Mouse (Mus musculus): Measurements from ENCODE around the gene Rassf2. TPM values are rescaled to one million over a fixed set of nuclear protein-coding genes. Genes with fewer than 3 reads are reported as not detected.

The Rassf2 gene
- polyA plus RNA-seq, 1 experiment, result 35.7 TPM

- Histone ChIP-seq H3K27ac (ENCODE audit: control insufficient read depth, insufficient read depth, low read depth, low read length, poor library complexity) (no peak overlapping the region), H3K4me3 (replicated peaks; ENCODE audit: control insufficient read depth, low read depth, low read length) (no peak overlapping the region), H3K4me1 (ENCODE audit: control insufficient read depth, insufficient read depth, low read length) (no peaks in the 10 kb centered on the region; the same call in 1 of the 2 replicates)
- WGBS, result 9% methylated on average over 17 of the region's 17 CpGs
- TF ChIP-seq POLR2A (IDR thresholded peaks at IDR 0.05; ENCODE audit: borderline replicate concordance, control insufficient read depth, low read depth, low read length), result no peak
- TF ChIP-seq CTCF (IDR thresholded peaks at IDR 0.05; ENCODE audit: control insufficient read depth, insufficient read depth, low read length), result no peak
Measured at GRCm38 (mm10) chr2:131955264-131955663, 74.8 kb downstream of the Rassf2 start.

- Histone ChIP-seq H3K4me1 (ENCODE audit: control insufficient read depth, insufficient read depth, low read length) (no peaks in the 10 kb centered on the region; the same call in 1 of the 2 replicates), H3K4me3 (replicated peaks; ENCODE audit: control insufficient read depth, low read depth, low read length) (no peak overlapping the region), H3K27ac (ENCODE audit: control insufficient read depth, insufficient read depth, low read depth, low read length, poor library complexity) (no peak overlapping the region)
- TF ChIP-seq CTCF (IDR thresholded peaks at IDR 0.05; ENCODE audit: control insufficient read depth, insufficient read depth, low read length) (no peak), POLR2A (IDR thresholded peaks at IDR 0.05; ENCODE audit: borderline replicate concordance, control insufficient read depth, low read depth, low read length) (no peak)
- 71% methylated on average over 9 of the region's 9 CpGs for WGBS
Measured at GRCm38 (mm10) chr2:131954835-131955234, 75.2 kb downstream of the Rassf2 start.

- Histone ChIP-seq H3K4me3 (replicated peaks; ENCODE audit: control insufficient read depth, low read depth, low read length) (no peak overlapping the region), H3K27ac (ENCODE audit: control insufficient read depth, insufficient read depth, low read depth, low read length, poor library complexity) (no peak overlapping the region), H3K4me1 (ENCODE audit: control insufficient read depth, insufficient read depth, low read length) (no peaks in the 10 kb centered on the region; the same call in 1 of the 2 replicates)
- TF ChIP-seq POLR2A (IDR thresholded peaks at IDR 0.05; ENCODE audit: borderline replicate concordance, control insufficient read depth, low read depth, low read length), result no peak
- TF ChIP-seq CTCF (IDR thresholded peaks at IDR 0.05; ENCODE audit: control insufficient read depth, insufficient read depth, low read length), result no peak
- 89% methylated on average over 4 of the region's 4 CpGs for WGBS
Measured at GRCm38 (mm10) chr2:131953711-131954110, 76.3 kb downstream of the Rassf2 start.

GRCm38 (mm10) chr2:131952961-131953538 is 77.0 kb downstream of the Rassf2 start:
- Histone ChIP-seq H3K4me3 (replicated peaks; ENCODE audit: control insufficient read depth, low read depth, low read length) (no peak overlapping the region), H3K27ac (ENCODE audit: control insufficient read depth, insufficient read depth, low read depth, low read length, poor library complexity) (no peak overlapping the region; the same call in 1 of the 2 replicates), H3K4me1 (ENCODE audit: control insufficient read depth, insufficient read depth, low read length) (no peaks in the 10 kb centered on the region; the same call in 1 of the 2 replicates)
- WGBS, result 30% methylated on average over 29 of the region's 29 CpGs
- TF ChIP-seq POLR2A (IDR thresholded peaks at IDR 0.05; ENCODE audit: borderline replicate concordance, control insufficient read depth, low read depth, low read length) (no peak), CTCF (IDR thresholded peaks at IDR 0.05; ENCODE audit: control insufficient read depth, insufficient read depth, low read length) (no peak)

GRCm38 (mm10) chr2:131952456-131952855 is 77.6 kb downstream of the Rassf2 start:
- no peak for TF ChIP-seq CTCF (IDR thresholded peaks at IDR 0.05; ENCODE audit: control insufficient read depth, insufficient read depth, low read length)
- no peak for TF ChIP-seq POLR2A (IDR thresholded peaks at IDR 0.05; ENCODE audit: borderline replicate concordance, control insufficient read depth, low read depth, low read length)
- no peak overlapping the region for H3K27ac ChIP-seq (ENCODE audit: control insufficient read depth, insufficient read depth, low read depth, low read length, poor library complexity)
- 52% methylated on average over 2 of the region's 2 CpGs for WGBS
- H3K4me3 ChIP-seq (replicated peaks; ENCODE audit: control insufficient read depth, low read depth, low read length), result no peak overlapping the region
- no peaks in the 10 kb centered on the region; the same call in 1 of the 2 replicates for H3K4me1 ChIP-seq (ENCODE audit: control insufficient read depth, insufficient read depth, low read length)

- H3K27ac ChIP-seq (ENCODE audit: control insufficient read depth, insufficient read depth, low read depth, low read length, poor library complexity), result no peak within 1 kb of the TSS
- WGBS, result 2% methylated on average over 11 of the region's 11 CpGs
- H3K4me1 ChIP-seq (ENCODE audit: control insufficient read depth, insufficient read depth, low read length), result no peaks in the 10 kb centered on the region; the same call in 1 of the 2 replicates
- H3K4me3 ChIP-seq (replicated peaks; ENCODE audit: control insufficient read depth, low read depth, low read length), result no peak within 1 kb of the TSS
- TF ChIP-seq CTCF (IDR thresholded peaks at IDR 0.05; ENCODE audit: control insufficient read depth, insufficient read depth, low read length) (no peak), POLR2A (IDR thresholded peaks at IDR 0.05; ENCODE audit: borderline replicate concordance, control insufficient read depth, low read depth, low read length) (no peak)
Measured at GRCm38 (mm10) chr2:131950598-131951095, 79.4 kb downstream of the Rassf2 start, which contains the start of gene Prnd. Gene Prnd (plus strand): TSS chr2:131950861.

- Histone ChIP-seq H3K4me3 (replicated peaks; ENCODE audit: control insufficient read depth, low read depth, low read length) (no peak overlapping the region), H3K4me1 (ENCODE audit: control insufficient read depth, insufficient read depth, low read length) (no peaks in the 10 kb centered on the region; the same call in 1 of the 2 replicates), H3K27ac (ENCODE audit: control insufficient read depth, insufficient read depth, low read depth, low read length, poor library complexity) (no peak overlapping the region)
- WGBS, result 36% methylated on average over 9 of the region's 9 CpGs
- TF ChIP-seq POLR2A (IDR thresholded peaks at IDR 0.05; ENCODE audit: borderline replicate concordance, control insufficient read depth, low read depth, low read length) (no peak), CTCF (IDR thresholded peaks at IDR 0.05; ENCODE audit: control insufficient read depth, insufficient read depth, low read length) (no peak)
Measured at GRCm38 (mm10) chr2:131949767-131950597, 80.1 kb downstream of the Rassf2 start.

All from bone marrow, adult 2 months (tissue).